Mouse (Mus musculus) brain, embryonic 14.5 days (tissue): ENCODE data around the gene Cox8c. TPM values are rescaled to one million over a fixed set of nuclear protein-coding genes. Genes with fewer than 3 reads are reported as not detected.

Experiments
- DNase-seq: peaks from one replicate; pipeline ENCODE4 v3.0.0-alpha.2; 2011; ENCODE audit warnings: low read depth
- CTCF ChIP-seq: fragments of 200-500 bp; IDR thresholded peaks from 2 replicates; pipeline ENCODE4 v1.5.1; 2012; ENCODE audit warnings: inconsistent platforms, mild to moderate bottlenecking, moderate library complexity, borderline replicate concordance; ENCODE audit not compliant: insufficient read depth, insufficient read length; ENCODE audit errors: extremely low read depth
- POLR2A ChIP-seq: fragments of 200-500 bp; IDR thresholded peaks from 2 replicates; pipeline ENCODE4 v1.6.1; 2012; ENCODE audit warnings: mild to moderate bottlenecking, inconsistent platforms, borderline replicate concordance; ENCODE audit not compliant: poor library complexity, insufficient read depth, insufficient read length, severe bottlenecking; ENCODE audit errors: extremely low read depth
- polyA plus RNA-seq: library from polyadenylated mRNA; depleted of rRNA; stranded (reverse); fragments of >200 nt; gene quantifications from 2 replicates; pipeline ENCODE4 v1.2.3, GENCODE M21; 2012; rRNA removed

The Cox8c gene
- not detected in 2 replicates for polyA plus RNA-seq

- DNase-seq: no peak
- TF ChIP-seq POLR2A: no peak
- no peak for TF ChIP-seq CTCF
Observed at GRCm38 (mm10) chr12:102899091-102899490, at the start of gene Cox8c. Gene Cox8c, plus strand, starts transcription at chr12:102899316.

GRCm38 (mm10) chr12:102860806-102861205 is 38.3 kb upstream of the Cox8c start:
- no peak for TF ChIP-seq CTCF
- DNase-seq: no peak

GRCm38 (mm10) chr12:102869802-102870201 is 29.3 kb upstream of the Cox8c start:
- TF ChIP-seq POLR2A: no peak
- no peak for TF ChIP-seq CTCF
- DNase-seq: no peak

- TF ChIP-seq POLR2A (no peak), CTCF (no peak)
- DNase-seq: no peak
Observed at GRCm38 (mm10) chr12:102870527-102870926, 28.6 kb upstream of the Cox8c start.

- peak; percentile 71 for DNase-seq
- TF ChIP-seq CTCF (no peak), POLR2A (no peak)
Observed at GRCm38 (mm10) chr12:102877301-102878030, 21.6 kb upstream of the Cox8c start.

- DNase-seq: peak; percentile 98
- peak; percentile 91 for TF ChIP-seq POLR2A
- no peak for TF ChIP-seq CTCF
Observed at GRCm38 (mm10) chr12:102878031-102878823, 20.9 kb upstream of the Cox8c start, which contains the start of gene Btbd7. Gene Btbd7, minus strand, starts transcription at chr12:102878471.

- TF ChIP-seq CTCF (no peak), POLR2A (no peak)
- DNase-seq: peak; percentile 60
Observed at GRCm38 (mm10) chr12:102878901-102879300, 20.2 kb upstream of the Cox8c start.

GRCm38 (mm10) chr12:102885735-102886134 is 13.4 kb upstream of the Cox8c start:
- peak; percentile 76 for DNase-seq
- TF ChIP-seq CTCF: peak; percentile 74
- no peak for TF ChIP-seq POLR2A

- TF ChIP-seq POLR2A: no peak
- TF ChIP-seq CTCF: no peak
- DNase-seq: no peak
Observed at GRCm38 (mm10) chr12:102887366-102887765, 11.8 kb upstream of the Cox8c start.

- DNase-seq: no peak
- TF ChIP-seq POLR2A (no peak), CTCF (no peak)
Observed at GRCm38 (mm10) chr12:102888568-102888967, 10.5 kb upstream of the Cox8c start.

GRCm38 (mm10) chr12:102908191-102908590 is 9.1 kb downstream of the Cox8c start:
- DNase-seq: peak; percentile 13
- TF ChIP-seq CTCF: no peak
- TF ChIP-seq POLR2A: no peak

GRCm38 (mm10) chr12:102916073-102916472 is 17.0 kb downstream of the Cox8c start:
- no peak for TF ChIP-seq POLR2A
- TF ChIP-seq CTCF: no peak
- DNase-seq: no peak

- DNase-seq: no peak
- TF ChIP-seq POLR2A (no peak), CTCF (no peak)
Observed at GRCm38 (mm10) chr12:102929764-102930163, 30.6 kb downstream of the Cox8c start.
